Mouse (Mus musculus) left cerebral cortex, adult 2 months (tissue): ENCODE measurements at regions not wholly inside any gene's neighbourhood (a gene's known extent, or its start where the extent isn't known, plus 50 kb on each side); places are given as distances from the start of the nearest gene placed in this dataset.

Source experiments
- DNase-seq, 2 experiments: peaks; one replicate each; pipeline ENCODE4 v3.0.0; 2021 to 2022; ENCODE audit warnings: low spot score in 2 of 2, mixed read lengths in 1 of 2; ENCODE audit errors: extremely low spot score in 1 of 2
- H3K27ac ChIP-seq: fragments of 200-600 bp; 2 replicates; pipeline ENCODE4 v1.8.1; 2022
- H3K4me3 ChIP-seq: fragments of 200-600 bp; 2 replicates; pipeline ENCODE4 v1.8.1; 2022
- CTCF ChIP-seq: fragments of 200-600 bp; IDR thresholded peaks from 2 replicates; pipeline ENCODE4 v1.8.1; 2022; ENCODE audit warnings: antibody characterized with exemption, mild to moderate bottlenecking, moderate library complexity
- intact Hi-C: fragments of 180-260 bp; cut with DNase I; formaldehyde crosslinking; loops from one replicate; pipeline ENCODE4 v1.15.1; 2025

DNA sequence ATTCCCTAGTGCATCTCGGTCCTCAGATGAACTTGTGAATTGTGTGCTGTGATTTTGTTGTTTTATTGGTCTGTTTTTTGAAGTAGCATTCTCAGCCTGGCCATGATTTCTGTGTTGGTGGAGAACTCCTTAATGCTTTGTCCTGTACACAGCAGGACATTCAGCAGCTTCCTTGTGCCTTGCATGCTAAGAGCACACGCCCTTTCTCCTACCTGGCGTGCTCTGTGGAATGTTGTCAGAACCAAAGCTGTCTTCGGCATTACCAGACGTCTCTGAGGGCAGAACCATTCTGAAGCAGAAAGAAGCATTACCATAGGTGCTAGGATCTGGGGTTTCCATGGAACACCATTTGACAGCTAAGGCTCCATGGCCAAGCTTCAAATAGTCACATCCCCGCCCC, 75.0 kb upstream of the Epc2 start:
- DNase-seq = no peak
- H3K4me3 ChIP-seq = no peak overlapping the region
- H3K27ac ChIP-seq = no peak overlapping the region
- intact Hi-C loops = no loop called here
- TF ChIP-seq CTCF = no peak

DNA sequence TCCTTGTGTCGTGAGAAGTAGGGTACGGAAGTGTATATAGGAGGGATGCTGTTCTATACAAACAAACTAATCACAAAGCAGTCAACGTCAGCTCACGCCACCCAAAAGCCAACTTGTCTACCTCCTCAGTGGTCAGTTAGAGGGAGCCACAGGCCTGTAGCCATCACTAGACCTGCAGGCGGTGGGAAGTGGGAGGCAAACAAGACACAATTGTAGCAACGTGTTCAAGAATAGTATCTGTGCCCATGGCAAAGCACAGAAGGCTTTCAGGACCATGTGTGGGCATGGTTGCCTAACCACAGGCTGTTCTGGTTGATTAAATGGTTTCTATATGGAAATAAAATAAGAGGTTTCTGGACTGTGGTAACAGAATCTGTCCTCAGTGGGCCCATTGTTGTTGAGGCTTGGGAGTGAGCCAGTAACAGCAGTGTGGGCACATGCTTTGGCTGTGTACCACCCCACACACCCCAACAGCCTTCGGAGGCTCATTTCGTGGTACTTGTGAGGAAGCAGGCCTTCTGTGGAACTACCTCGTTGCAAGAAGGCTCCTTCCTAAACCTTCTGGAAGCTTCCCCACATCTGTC, 72.0 kb upstream of the Epc2 start:
- H3K4me3 ChIP-seq = no peak overlapping the region
- intact Hi-C loops = no loop called here
- DNase-seq = peak in 1 of 2 experiments; percentile 46
- H3K27ac ChIP-seq = no peak overlapping the region
- TF ChIP-seq CTCF = no peak

DNA sequence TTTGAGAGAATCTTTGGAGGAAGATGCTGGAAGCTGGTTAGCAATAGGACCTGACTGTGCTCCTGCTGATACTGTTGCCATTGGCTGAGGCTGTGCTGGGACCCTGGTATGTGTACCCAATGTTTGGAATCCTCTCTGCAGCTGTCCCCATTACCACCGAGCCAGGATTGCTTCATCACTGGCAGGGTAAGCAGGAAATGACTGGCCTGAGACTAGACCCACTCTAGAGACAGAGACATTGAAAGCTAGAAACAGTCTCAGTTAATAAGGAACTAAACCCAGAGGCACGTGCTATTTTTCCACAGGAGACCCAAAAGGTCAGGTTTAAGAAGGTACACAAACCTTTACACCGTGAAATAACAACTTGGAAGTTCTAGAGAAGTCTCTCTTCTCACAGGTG, 70.3 kb upstream of the Epc2 start:
- no peak overlapping the region for H3K4me3 ChIP-seq
- no peak for DNase-seq
- intact Hi-C loops = no loop called here
- TF ChIP-seq CTCF = no peak
- no peak overlapping the region for H3K27ac ChIP-seq

DNA sequence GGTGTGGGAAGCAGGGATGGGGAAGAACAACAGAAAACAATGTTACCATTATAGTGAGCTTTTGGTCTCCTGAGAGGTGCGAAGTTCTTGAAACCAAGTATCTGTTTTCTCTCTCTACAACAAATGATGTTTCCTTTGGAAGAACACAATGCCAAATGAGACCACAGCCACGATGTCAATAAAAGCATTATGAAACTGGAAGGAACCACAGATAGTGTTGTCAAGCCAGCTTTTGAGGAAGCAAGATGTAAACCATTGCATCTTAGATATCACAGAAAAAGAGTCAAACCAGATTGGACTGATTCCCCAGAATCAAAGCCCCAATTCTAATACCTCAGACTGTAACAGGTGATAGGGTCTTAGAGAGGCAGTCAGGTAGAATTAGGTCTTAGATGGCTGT, 64.5 kb upstream of the Epc2 start:
- DNase-seq = no peak
- no peak for TF ChIP-seq CTCF
- no peak overlapping the region for H3K27ac ChIP-seq
- intact Hi-C loops = no loop called here
- no peak overlapping the region for H3K4me3 ChIP-seq

GRCm38 (mm10) chr2:49391322-49392262, 59.7 kb upstream of the Epc2 start:
- DNase-seq = no peak
- Histone ChIP-seq H3K27ac (no peak overlapping the region), H3K4me3 (no peak overlapping the region)
- TF ChIP-seq CTCF = no peak
- intact Hi-C loops = no loop called here
